Mouse (Mus musculus): ENCODE results near the gene Clca4b. TPM values are rescaled to one million over a fixed set of nuclear protein-coding genes. Genes with fewer than 3 reads are reported as not detected.

Clca4b gene
- polyA plus RNA-seq (2012; fragmentation: generic; extraction: Trizol) = 0.04 TPM

DNA sequence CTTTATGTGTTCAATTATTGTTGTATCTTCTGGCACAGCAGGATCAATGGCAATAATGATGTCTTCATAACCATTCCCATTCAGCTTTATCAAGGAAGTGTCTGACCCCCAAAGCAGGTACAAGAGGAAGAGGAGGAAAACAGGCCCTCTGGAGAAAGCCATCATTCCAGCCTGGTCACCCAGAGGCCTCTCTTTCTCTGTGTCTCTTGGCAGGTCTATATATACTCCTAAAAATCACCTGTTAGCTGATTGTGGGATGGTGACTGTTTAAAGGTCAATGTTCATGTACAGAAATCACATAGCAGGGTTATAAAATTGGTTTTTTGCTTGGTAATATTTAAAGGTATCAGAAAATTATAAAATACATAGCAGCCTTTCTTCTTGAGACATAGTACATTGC lies at the start of gene Clca4b:
Clca4b (minus strand) TSS at position 195 of the 400 bp plus-strand sequence.
- H3K79me2 ChIP-seq (ENCODE audit: control insufficient read depth, insufficient read depth) = no peaks in the 10 kb centered on the region
- no peaks in the 10 kb centered on the region for H3K27me3 ChIP-seq (ENCODE audit: control insufficient read depth, insufficient read depth, insufficient read length)
- H3K36me3 ChIP-seq (ENCODE audit: control insufficient read depth, insufficient read depth) = no peaks in the 10 kb centered on the region
- no peak within 1 kb of the TSS for H3K4me2 ChIP-seq (ENCODE audit: low read depth)
- no peak within 1 kb of the TSS for H3K4me3 ChIP-seq
- H3ac ChIP-seq (ENCODE audit: control insufficient read depth, insufficient read length) = no peak within 1 kb of the TSS
- TF ChIP-seq POLR2A (IDR thresholded peaks at IDR 0.05; ENCODE audit: insufficient read length, low read depth) = no peak
- TF ChIP-seq MYOG (IDR thresholded peaks at IDR 0.05; ENCODE audit: control insufficient read depth in 1 of 3, insufficient read depth in 1 of 3, insufficient read length in 2 of 3, low read depth in 2 of 3) = no peak
- no peak for TF ChIP-seq POLR2AphosphoS2 (IDR thresholded peaks at IDR 0.05; ENCODE audit: insufficient read length, low read depth)

DNA sequence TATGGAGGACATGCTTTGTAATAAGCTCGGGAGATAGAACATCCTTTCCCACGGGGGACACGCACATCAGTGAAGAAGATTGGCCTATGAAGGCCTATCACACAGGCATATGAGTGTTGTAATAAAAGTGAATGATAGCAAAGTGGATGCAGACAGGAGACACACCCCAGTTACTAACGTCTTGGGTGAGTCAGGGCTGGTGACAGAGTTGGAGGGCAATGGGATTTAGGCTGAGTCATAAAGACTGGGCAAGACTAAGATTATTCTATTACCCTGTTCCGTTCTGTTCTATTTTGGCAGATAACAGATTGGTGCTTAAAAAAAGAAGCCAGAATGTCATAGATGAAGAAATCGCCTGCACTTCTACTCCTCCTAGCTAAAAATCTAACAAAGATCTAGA lies 48.2 kb upstream of the Clca4b start:
- no peak for TF ChIP-seq MYOD1 (IDR thresholded peaks at IDR 0.05; ENCODE audit: control insufficient read depth in 1 of 3, insufficient read length in 2 of 3, low read depth in 2 of 3)
- TF ChIP-seq MAX (IDR thresholded peaks at IDR 0.05; ENCODE audit: low read depth) = no peak
- TF ChIP-seq POLR2AphosphoS2 (IDR thresholded peaks at IDR 0.05; ENCODE audit: insufficient read length, low read depth) = no peak
- no peak for TF ChIP-seq TCF3 (IDR thresholded peaks at IDR 0.05; ENCODE audit: insufficient read length, low read depth)
- TF ChIP-seq CEBPB (IDR thresholded peaks at IDR 0.05; ENCODE audit: insufficient read depth, poor library complexity, severe bottlenecking) = peak; percentile 20; the same call in 1 of the 2 replicates
- Histone ChIP-seq H3K36me3 (ENCODE audit: control insufficient read depth, insufficient read depth) (no peaks in the 10 kb centered on the region), H3K27me3 (ENCODE audit: control insufficient read depth, insufficient read depth, insufficient read length) (no peaks in the 10 kb centered on the region), H3ac (ENCODE audit: control insufficient read depth, insufficient read length) (no peak overlapping the region), H3K79me2 (ENCODE audit: control insufficient read depth, insufficient read depth) (no peaks in the 10 kb centered on the region), H3K4me2 (ENCODE audit: low read depth) (peak overlapping the region; percentile 63), H3K4me3 (no peak overlapping the region)

DNA sequence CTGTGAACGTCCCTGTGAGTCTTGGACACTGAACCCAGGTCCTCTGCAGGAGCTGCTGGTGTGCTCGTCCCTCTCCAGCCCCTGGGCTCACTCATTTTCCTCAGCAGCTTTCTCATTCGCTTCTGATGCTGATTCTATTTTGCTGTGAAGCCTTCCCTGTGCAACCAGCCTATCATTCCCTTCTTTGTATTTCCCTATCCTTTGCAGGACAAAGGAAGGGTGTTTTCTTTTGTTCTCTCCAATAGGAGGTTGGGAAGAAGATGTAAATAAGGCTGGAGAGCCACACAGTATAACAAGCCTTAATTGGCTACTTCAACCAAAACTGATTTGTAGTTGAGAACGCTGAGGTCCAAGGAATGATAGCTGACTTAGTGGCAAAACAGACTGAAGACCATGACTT lies 45.3 kb upstream of the Clca4b start:
- H3K79me2 ChIP-seq (ENCODE audit: control insufficient read depth, insufficient read depth) = no peaks in the 10 kb centered on the region
- no peaks in the 10 kb centered on the region for H3K27me3 ChIP-seq (ENCODE audit: control insufficient read depth, insufficient read depth, insufficient read length)
- no peak overlapping the region for H3K4me2 ChIP-seq (ENCODE audit: low read depth)
- TF ChIP-seq POLR2AphosphoS2 (IDR thresholded peaks at IDR 0.05; ENCODE audit: insufficient read length, low read depth) (no peak), E2F4 (IDR thresholded peaks at IDR 0.05; ENCODE audit: insufficient read depth) (no peak), USF1 (IDR thresholded peaks at IDR 0.05; ENCODE audit: low read depth) (no peak), CEBPB (IDR thresholded peaks at IDR 0.05; ENCODE audit: insufficient read depth, poor library complexity, severe bottlenecking) (no peak), MAX (IDR thresholded peaks at IDR 0.05; ENCODE audit: low read depth) (no peak), MYOG (IDR thresholded peaks at IDR 0.05; ENCODE audit: control insufficient read depth in 1 of 3, insufficient read depth in 1 of 3, insufficient read length in 2 of 3, low read depth in 2 of 3) (no peak), POLR2A (IDR thresholded peaks at IDR 0.05; ENCODE audit: insufficient read length, low read depth) (no peak), TCF12 (IDR thresholded peaks at IDR 0.05; ENCODE audit: insufficient read depth, poor library complexity, severe bottlenecking) (no peak), REST (IDR thresholded peaks at IDR 0.05; ENCODE audit: insufficient read depth, insufficient read length) (no peak), TCF3 (IDR thresholded peaks at IDR 0.05; ENCODE audit: insufficient read length, low read depth) (no peak), MYOD1 (IDR thresholded peaks at IDR 0.05; ENCODE audit: control insufficient read depth in 1 of 3, insufficient read length in 2 of 3, low read depth in 2 of 3) (no peak), SRF (IDR thresholded peaks at IDR 0.05; ENCODE audit: control insufficient read depth, insufficient read length, low read depth) (no peak)
- H3K36me3 ChIP-seq (ENCODE audit: control insufficient read depth, insufficient read depth) = no peaks in the 10 kb centered on the region
- no peak overlapping the region for H3K4me3 ChIP-seq
- no peak overlapping the region for H3ac ChIP-seq (ENCODE audit: control insufficient read depth, insufficient read length)

DNA sequence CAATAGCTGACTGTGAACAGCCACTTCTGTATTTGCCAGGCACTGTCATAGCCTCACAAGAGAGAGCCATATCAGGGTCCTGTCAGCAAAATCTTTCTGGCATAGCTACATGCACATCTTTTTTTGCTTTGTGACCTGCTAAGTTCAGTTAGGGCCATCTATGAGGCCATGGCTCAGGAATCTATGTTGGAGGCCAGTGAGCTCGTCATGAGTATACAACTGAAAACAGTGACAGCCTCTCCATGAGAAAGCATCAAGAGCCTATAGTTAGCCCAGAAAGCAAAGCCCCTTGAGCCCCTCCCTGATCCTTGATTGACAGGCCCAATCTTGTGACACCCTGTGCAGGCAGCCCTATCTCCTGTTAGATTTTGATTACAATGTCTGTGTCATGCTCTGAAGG lies 43.8 kb upstream of the Clca4b start:
- H3K4me2 ChIP-seq (ENCODE audit: low read depth) = no peak overlapping the region
- H3K79me2 ChIP-seq (ENCODE audit: control insufficient read depth, insufficient read depth) = no peaks in the 10 kb centered on the region
- TF ChIP-seq MYOG (IDR thresholded peaks at IDR 0.05; ENCODE audit: control insufficient read depth in 1 of 3, insufficient read depth in 1 of 3, insufficient read length in 2 of 3, low read depth in 2 of 3) (no peak), REST (IDR thresholded peaks at IDR 0.05; ENCODE audit: insufficient read depth, insufficient read length) (no peak), TCF3 (IDR thresholded peaks at IDR 0.05; ENCODE audit: insufficient read length, low read depth) (no peak), POLR2A (IDR thresholded peaks at IDR 0.05; ENCODE audit: insufficient read length, low read depth) (no peak), TCF12 (IDR thresholded peaks at IDR 0.05; ENCODE audit: insufficient read depth, poor library complexity, severe bottlenecking) (no peak)
- no peaks in the 10 kb centered on the region for H3K27me3 ChIP-seq (ENCODE audit: control insufficient read depth, insufficient read depth, insufficient read length)
- no peak overlapping the region for H3ac ChIP-seq (ENCODE audit: control insufficient read depth, insufficient read length)
- H3K4me3 ChIP-seq = no peak overlapping the region
- H3K36me3 ChIP-seq (ENCODE audit: control insufficient read depth, insufficient read depth) = no peaks in the 10 kb centered on the region

- H3K79me2 ChIP-seq (ENCODE audit: control insufficient read depth, insufficient read depth) = no peaks in the 10 kb centered on the region
- no peak within 1 kb of the TSS for H3K4me3 ChIP-seq
- no peaks in the 10 kb centered on the region for H3K36me3 ChIP-seq (ENCODE audit: control insufficient read depth, insufficient read depth)
- H3ac ChIP-seq (ENCODE audit: control insufficient read depth, insufficient read length) = no peak within 1 kb of the TSS
- no peaks in the 10 kb centered on the region for H3K27me3 ChIP-seq (ENCODE audit: control insufficient read depth, insufficient read depth, insufficient read length)
- TF ChIP-seq POLR2AphosphoS2 (IDR thresholded peaks at IDR 0.05; ENCODE audit: insufficient read length, low read depth) (no peak), SRF (IDR thresholded peaks at IDR 0.05; ENCODE audit: control insufficient read depth, insufficient read length, low read depth) (no peak), REST (IDR thresholded peaks at IDR 0.05; ENCODE audit: insufficient read depth, insufficient read length) (no peak), MAX (IDR thresholded peaks at IDR 0.05; ENCODE audit: low read depth) (no peak)
- H3K4me2 ChIP-seq (ENCODE audit: low read depth) = no peak within 1 kb of the TSS
Observed at GRCm38 (mm10) chr3:144974945-144975344, 42.6 kb upstream of the Clca4b start, which contains the start of gene Clca4a. Clca4a (minus strand) TSS chr3:144975045.
